Mouse (Mus musculus) small intestine, adult 2 months (tissue): ENCODE results near the gene Tnfaip3.

Source experiments
- CTCF ChIP-seq: fragments of 200-500 bp; IDR thresholded peaks from 2 replicates; pipeline ENCODE4 v1.5.1; 2012; ENCODE audit warnings: low read depth, mild to moderate bottlenecking, control low read depth, inconsistent platforms, low read length, moderate library complexity, mixed read lengths; ENCODE audit not compliant: insufficient replicate concordance, insufficient read length; ENCODE audit errors: extremely low read depth
- POLR2A ChIP-seq: fragments of 200-500 bp; IDR thresholded peaks from 2 replicates; pipeline ENCODE4 v1.6.1; 2012; ENCODE audit warnings: low read depth, mild to moderate bottlenecking, control low read depth, inconsistent platforms, low read length, moderate library complexity

DNA sequence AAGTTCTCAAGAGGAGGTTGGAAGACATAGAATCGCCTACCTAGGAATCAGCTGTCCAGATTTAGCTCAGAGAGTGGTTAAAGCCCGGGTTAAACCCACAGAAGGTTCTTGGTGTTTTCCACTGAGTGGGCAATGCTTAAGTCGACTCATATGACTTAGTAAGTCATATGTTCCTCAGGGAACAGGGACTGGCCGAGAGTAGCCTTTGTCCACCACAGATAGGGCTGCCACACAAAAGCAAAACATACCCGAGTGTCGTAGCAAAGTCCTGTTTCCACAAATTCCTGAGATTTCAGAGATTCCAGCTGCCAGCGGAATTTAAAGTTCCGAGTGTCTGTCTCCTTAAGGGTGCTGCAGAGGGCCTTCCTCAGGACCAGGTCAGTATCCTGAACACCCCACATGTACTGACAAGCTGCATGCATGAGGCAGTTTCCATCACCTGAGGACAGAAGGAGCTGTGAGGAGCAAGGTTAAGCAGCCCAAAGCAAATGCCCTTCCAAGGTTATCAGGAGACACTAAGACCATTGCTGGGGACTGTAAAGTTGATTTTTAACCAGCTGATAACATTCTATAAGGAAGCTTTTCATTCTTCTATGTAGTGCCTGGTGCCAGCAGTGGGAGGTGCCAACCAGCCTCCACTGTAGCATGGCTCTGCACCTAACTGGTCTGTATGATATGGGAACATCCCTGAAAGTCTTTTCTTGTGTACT lies 7.4 kb downstream of the Tnfaip3 start:
- TF ChIP-seq CTCF (no peak), POLR2A (no peak; the same call in 1 of the 2 replicates)
